In the genomic region with DNA sequence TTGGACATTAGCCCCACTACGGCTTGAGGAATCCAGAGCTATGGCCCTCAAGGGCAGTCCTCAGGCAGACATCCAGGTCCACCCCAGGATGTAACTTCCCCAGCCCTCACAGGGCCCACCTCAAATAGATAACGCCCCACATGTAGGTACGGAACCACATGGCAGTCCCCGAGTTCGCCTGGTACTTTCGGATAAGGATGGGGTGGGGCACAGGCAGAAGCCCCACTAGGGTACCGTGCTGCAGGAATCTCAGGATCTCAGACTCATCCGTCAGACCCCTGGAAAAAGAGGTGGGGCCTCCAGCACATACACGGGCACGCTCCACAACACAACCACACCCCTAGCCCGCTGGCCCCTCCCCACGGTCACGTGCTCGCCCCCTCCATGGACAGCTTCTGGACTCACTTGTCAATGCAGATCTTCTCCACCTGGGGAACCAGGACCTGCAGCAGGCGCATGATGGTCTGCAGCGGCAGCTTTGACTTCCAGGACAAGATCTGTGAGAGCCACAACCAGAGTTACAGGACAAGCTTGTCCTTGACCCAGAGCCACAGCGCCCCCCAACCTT, we compare ENCODE assay signal across 24 mouse cellular contexts. TPM values are rescaled to one million over a fixed set of nuclear protein-coding genes. Genes with fewer than 3 reads are reported as not detected.
A peak's percentile ranks its signal among the peaks of the same experiment; 100 is the strongest.
DNase-seq lines count a peak whose midpoint lies in the region; ATAC-seq and TF ChIP-seq lines count a peak whose summit lies in the region.
"Had no signal": no experiment of that assay in that cellular context is flagged by ENCODE, and none has a peak within 500 bp of the region (broad histone marks: within the 10 kb centered on the region; RNA-seq: fewer than 3 reads in every experiment).

No protein-coding gene starts in this region.

- DNase-seq in embryonic facial prominence, embryonic 10.5 days (ENCODE audit: low spot score), result no peak
- no peak for DNase-seq in liver, postnatal 0 days
- no peak for DNase-seq in hindbrain, embryonic 10.5 days (ENCODE audit: low spot score)
- no peak for DNase-seq in yolk sac, embryonic 10.5 days (ENCODE audit: low spot score)
- no peak for DNase-seq in cerebellum, postnatal 36 days
- DNase-seq: adrenal gland, adult 2 months; cerebellum, adult 9-11 months; gastrocnemius, postnatal 25 days; heart, adult 2 months; kidney, postnatal 10 days; right cerebral cortex, postnatal 25 days; thymus, postnatal 14 days had no signal

- ATAC-seq in embryonic facial prominence, embryonic 13.5 days (ENCODE audit: insufficient number of reproducible peaks, insufficient read depth, low FRiP score, low TSS enrichment, low read depth), result 0 out of 2 replicates have a peak, but pooled peaks have one; percentile 17
- ATAC-seq in liver, embryonic 12.5 days, result peak; percentile 45
- no peak for ATAC-seq in liver, postnatal 0 days
- ATAC-seq in intestine, embryonic 15.5 days, result peak; percentile 37; the same call in 1 of the 2 replicates
- ATAC-seq: forebrain, embryonic 15.5 days; midbrain, embryonic 16.5 days had no signal

- 60% methylated on average over 17 of the region's 17 CpGs for WGBS in embryonic facial prominence, embryonic 13.5 days
- WGBS in embryonic facial prominence, embryonic 10.5 days, result 59% methylated on average over 17 of the region's 17 CpGs
- 28% methylated on average over 17 of the region's 17 CpGs for WGBS in liver, embryonic 12.5 days (ENCODE audit: insufficient replicate concordance)
- WGBS in liver, postnatal 0 days (ENCODE audit: insufficient replicate concordance), result 55% methylated on average over 17 of the region's 17 CpGs
- WGBS in intestine, embryonic 15.5 days, result 43% methylated on average over 17 of the region's 17 CpGs
- WGBS in hindbrain, embryonic 10.5 days, result 58% methylated on average over 17 of the region's 17 CpGs

- H3K36me3 ChIP-seq in embryonic facial prominence, embryonic 13.5 days, result no peaks in the 10 kb centered on the region
- H3K36me3 ChIP-seq in embryonic facial prominence, embryonic 10.5 days (replicated peaks), result 0 out of 2 replicates have a peak, but pooled peaks cover 7% of the 10 kb centered on the region
- no peaks in the 10 kb centered on the region for H3K36me3 ChIP-seq in liver, embryonic 12.5 days
- no peaks in the 10 kb centered on the region for H3K36me3 ChIP-seq in liver, postnatal 0 days (replicated peaks; ENCODE audit: insufficient read depth, low read length)
- no peaks in the 10 kb centered on the region for H3K36me3 ChIP-seq in intestine, embryonic 15.5 days
- peaks cover 17% of the 10 kb centered on the region for H3K36me3 ChIP-seq in hindbrain, embryonic 10.5 days

- peaks cover 39% of the 10 kb centered on the region for H3K27me3 ChIP-seq in embryonic facial prominence, embryonic 13.5 days
- H3K27me3 ChIP-seq in embryonic facial prominence, embryonic 10.5 days (replicated peaks; ENCODE audit: low read depth, poor library complexity, severe bottlenecking), result peaks cover 92% of the 10 kb centered on the region
- peaks cover 95% of the 10 kb centered on the region for H3K27me3 ChIP-seq in liver, embryonic 12.5 days (replicated peaks)
- H3K27me3 ChIP-seq in liver, postnatal 0 days (ENCODE audit: insufficient read depth, low read length), result 0 out of 2 replicates have a peak, but pooled peaks cover 6% of the 10 kb centered on the region
- peaks cover 7% of the 10 kb centered on the region for H3K27me3 ChIP-seq in intestine, embryonic 15.5 days (replicated peaks)
- peaks cover 82% of the 10 kb centered on the region for H3K27me3 ChIP-seq in hindbrain, embryonic 10.5 days (ENCODE audit: insufficient read depth, poor library complexity, severe bottlenecking)
- H3K27me3 ChIP-seq: forebrain, embryonic 15.5 days had no signal

- H3K4me3 ChIP-seq in embryonic facial prominence, embryonic 13.5 days, result no peak overlapping the region
- H3K4me3 ChIP-seq in embryonic facial prominence, embryonic 10.5 days, result no peak overlapping the region
- H3K4me3 ChIP-seq in liver, embryonic 12.5 days, result no peak overlapping the region
- H3K4me3 ChIP-seq in liver, postnatal 0 days (ENCODE audit: low read depth, low read length), result no peak overlapping the region
- H3K4me3 ChIP-seq in intestine, embryonic 15.5 days (replicated peaks), result 0 out of 2 replicates have a peak overlapping the region, but pooled peaks have one; percentile 2
- no peak overlapping the region for H3K4me3 ChIP-seq in hindbrain, embryonic 10.5 days
- H3K4me3 ChIP-seq: forebrain, embryonic 15.5 days; heart, adult 2 months; hindbrain, embryonic 12.5 days; megakaryocyte, embryonic 14.5 days had no signal

- no peaks in the 10 kb centered on the region for H3K9me3 ChIP-seq in embryonic facial prominence, embryonic 13.5 days
- H3K9me3 ChIP-seq in embryonic facial prominence, embryonic 10.5 days, result no peaks in the 10 kb centered on the region
- no peaks in the 10 kb centered on the region for H3K9me3 ChIP-seq in liver, embryonic 12.5 days (replicated peaks)
- no peaks in the 10 kb centered on the region for H3K9me3 ChIP-seq in liver, postnatal 0 days (ENCODE audit: low read length)
- H3K9me3 ChIP-seq in intestine, embryonic 15.5 days, result no peaks in the 10 kb centered on the region
- no peaks in the 10 kb centered on the region for H3K9me3 ChIP-seq in hindbrain, embryonic 10.5 days
- H3K9me3 ChIP-seq: forebrain, embryonic 15.5 days; hindbrain, embryonic 12.5 days had no signal

- H3K27ac ChIP-seq in embryonic facial prominence, embryonic 13.5 days, result no peak overlapping the region
- no peak overlapping the region for H3K27ac ChIP-seq in embryonic facial prominence, embryonic 10.5 days (replicated peaks)
- H3K27ac ChIP-seq in liver, embryonic 12.5 days, result no peak overlapping the region
- no peak overlapping the region for H3K27ac ChIP-seq in liver, postnatal 0 days (ENCODE audit: low read depth)
- no peak overlapping the region for H3K27ac ChIP-seq in intestine, embryonic 15.5 days
- no peak overlapping the region for H3K27ac ChIP-seq in hindbrain, embryonic 10.5 days
- H3K27ac ChIP-seq: forebrain, embryonic 15.5 days; heart, adult 2 months; hindbrain, embryonic 12.5 days; stomach, postnatal 0 days had no signal

- no peak overlapping the region for H3K4me2 ChIP-seq in embryonic facial prominence, embryonic 13.5 days
- 0 out of 2 replicates have a peak overlapping the region, but pooled peaks have one; percentile 20 for H3K4me2 ChIP-seq in liver, embryonic 12.5 days
- H3K4me2 ChIP-seq in liver, postnatal 0 days (ENCODE audit: low read depth, low read length), result no peak overlapping the region
- peak overlapping the region; percentile 30 for H3K4me2 ChIP-seq in intestine, embryonic 15.5 days (replicated peaks)
- H3K4me2 ChIP-seq: forebrain, embryonic 15.5 days; hindbrain, embryonic 12.5 days had no signal

- no peak overlapping the region for H3K9ac ChIP-seq in embryonic facial prominence, embryonic 13.5 days
- H3K9ac ChIP-seq in liver, embryonic 12.5 days, result no peak overlapping the region
- H3K9ac ChIP-seq in liver, postnatal 0 days (replicated peaks), result no peak overlapping the region
- no peak overlapping the region for H3K9ac ChIP-seq in intestine, embryonic 15.5 days
- H3K9ac ChIP-seq: forebrain, embryonic 15.5 days; hindbrain, embryonic 12.5 days had no signal

- no peak for TF ChIP-seq CTCF in liver, postnatal 0 days (IDR thresholded peaks at IDR 0.05; ENCODE audit: low read depth)

- TF ChIP-seq EP300 in liver, postnatal 0 days (IDR thresholded peaks at IDR 0.05; ENCODE audit: low read depth), result no peak

- H3K4me1 ChIP-seq in embryonic facial prominence, embryonic 13.5 days, result peaks cover 26% of the 10 kb centered on the region
- peaks cover 38% of the 10 kb centered on the region for H3K4me1 ChIP-seq in embryonic facial prominence, embryonic 10.5 days
- H3K4me1 ChIP-seq in liver, embryonic 12.5 days, result peaks cover 16% of the 10 kb centered on the region
- no peaks in the 10 kb centered on the region for H3K4me1 ChIP-seq in liver, postnatal 0 days (ENCODE audit: insufficient read depth)
- peaks cover 15% of the 10 kb centered on the region for H3K4me1 ChIP-seq in intestine, embryonic 15.5 days (replicated peaks)
- H3K4me1 ChIP-seq in hindbrain, embryonic 10.5 days (replicated peaks), result peaks cover 22% of the 10 kb centered on the region
- H3K4me1 ChIP-seq: forebrain, embryonic 15.5 days had no signal

RNA-seq across cellular contexts. Expression of gene Otop3, which starts 14.2 kb away (rescaled TPM):
- polyA plus RNA-seq in embryonic facial prominence, embryonic 13.5 days (2015; fragmentation: Nextera tagmentation; extraction: Ambion mirVana), result 0.14 TPM in 1 of 2 replicates, not detected in the other
- polyA plus RNA-seq in embryonic facial prominence, embryonic 10.5 days (2016; fragmentation: Nextera tagmentation; extraction: Ambion mirVana), result not detected in 2 replicates
- polyA plus RNA-seq in liver, embryonic 12.5 days (2016; fragmentation: Nextera tagmentation; extraction: Ambion mirVana), result not detected in 2 replicates
- not detected in 2 replicates for polyA plus RNA-seq in liver, postnatal 0 days (2015; fragmentation: Nextera tagmentation; extraction: Ambion mirVana)
- 0.77 and 1.2 TPM in 2 replicates for polyA plus RNA-seq in intestine, embryonic 15.5 days (2015; fragmentation: Nextera tagmentation; extraction: Ambion mirVana)
- polyA plus RNA-seq in hindbrain, embryonic 10.5 days (2016; fragmentation: Nextera tagmentation; extraction: Ambion mirVana), result 0.08 TPM in 1 of 2 replicates, not detected in the other
- polyA plus RNA-seq: heart, adult 2 months; heart, embryonic 16.5 days; limb, embryonic 11.5 days had no signal

RNA-seq across cellular contexts. Expression of gene Hid1, which starts 18.8 kb away (rescaled TPM):
- 4.0 and 6.2 TPM in 2 replicates for polyA plus RNA-seq in embryonic facial prominence, embryonic 13.5 days (2015; fragmentation: Nextera tagmentation; extraction: Ambion mirVana)
- 8.6 and 9.6 TPM in 2 replicates for polyA plus RNA-seq in embryonic facial prominence, embryonic 10.5 days (2016; fragmentation: Nextera tagmentation; extraction: Ambion mirVana)
- 1.8 TPM in 2 replicates for polyA plus RNA-seq in liver, embryonic 12.5 days (2016; fragmentation: Nextera tagmentation; extraction: Ambion mirVana)
- 1.1 and 1.2 TPM in 2 replicates for polyA plus RNA-seq in liver, postnatal 0 days (2015; fragmentation: Nextera tagmentation; extraction: Ambion mirVana)
- polyA plus RNA-seq in intestine, embryonic 15.5 days (2015; fragmentation: Nextera tagmentation; extraction: Ambion mirVana), result 17.1 and 22.7 TPM in 2 replicates
- 11.3 and 14.8 TPM in 2 replicates for polyA plus RNA-seq in hindbrain, embryonic 10.5 days (2016; fragmentation: Nextera tagmentation; extraction: Ambion mirVana)

RNA-seq across cellular contexts. Expression of gene Ush1g, which starts 26.9 kb away (rescaled TPM):
- polyA plus RNA-seq in embryonic facial prominence, embryonic 13.5 days (2015; fragmentation: Nextera tagmentation; extraction: Ambion mirVana), result not detected in 2 replicates
- 0.04 TPM in 2 replicates for polyA plus RNA-seq in embryonic facial prominence, embryonic 10.5 days (2016; fragmentation: Nextera tagmentation; extraction: Ambion mirVana)
- polyA plus RNA-seq in liver, embryonic 12.5 days (2016; fragmentation: Nextera tagmentation; extraction: Ambion mirVana), result 0.25 and 0.32 TPM in 2 replicates
- 0.29 and 0.46 TPM in 2 replicates for polyA plus RNA-seq in liver, postnatal 0 days (2015; fragmentation: Nextera tagmentation; extraction: Ambion mirVana)
- 0.08 TPM in 1 of 2 replicates, not detected in the other for polyA plus RNA-seq in intestine, embryonic 15.5 days (2015; fragmentation: Nextera tagmentation; extraction: Ambion mirVana)
- 0.10 TPM in 1 of 2 replicates, not detected in the other for polyA plus RNA-seq in hindbrain, embryonic 10.5 days (2016; fragmentation: Nextera tagmentation; extraction: Ambion mirVana)
- polyA plus RNA-seq: embryonic facial prominence, embryonic 14.5 days; hindbrain, embryonic 12.5 days; limb, embryonic 11.5 days had no signal

RNA-seq across cellular contexts. Expression of gene Cdr2l, which starts 33.0 kb away (rescaled TPM):
- 12.3 and 14.1 TPM in 2 replicates for polyA plus RNA-seq in embryonic facial prominence, embryonic 13.5 days (2015; fragmentation: Nextera tagmentation; extraction: Ambion mirVana)
- polyA plus RNA-seq in embryonic facial prominence, embryonic 10.5 days (2016; fragmentation: Nextera tagmentation; extraction: Ambion mirVana), result 15.6 and 16.4 TPM in 2 replicates
- polyA plus RNA-seq in liver, embryonic 12.5 days (2016; fragmentation: Nextera tagmentation; extraction: Ambion mirVana), result 4.2 TPM in 2 replicates
- 1.3 and 1.5 TPM in 2 replicates for polyA plus RNA-seq in liver, postnatal 0 days (2015; fragmentation: Nextera tagmentation; extraction: Ambion mirVana)
- 7.5 and 8.0 TPM in 2 replicates for polyA plus RNA-seq in intestine, embryonic 15.5 days (2015; fragmentation: Nextera tagmentation; extraction: Ambion mirVana)
- 16.1 and 21.4 TPM in 2 replicates for polyA plus RNA-seq in hindbrain, embryonic 10.5 days (2016; fragmentation: Nextera tagmentation; extraction: Ambion mirVana)

RNA-seq across cellular contexts. Expression of gene Otop2, which starts 41.8 kb away (rescaled TPM):
- 0.20 TPM in 1 of 2 replicates, not detected in the other for polyA plus RNA-seq in embryonic facial prominence, embryonic 13.5 days (2015; fragmentation: Nextera tagmentation; extraction: Ambion mirVana)
- not detected in 2 replicates for polyA plus RNA-seq in embryonic facial prominence, embryonic 10.5 days (2016; fragmentation: Nextera tagmentation; extraction: Ambion mirVana)
- polyA plus RNA-seq in liver, embryonic 12.5 days (2016; fragmentation: Nextera tagmentation; extraction: Ambion mirVana), result not detected in 2 replicates
- polyA plus RNA-seq in liver, postnatal 0 days (2015; fragmentation: Nextera tagmentation; extraction: Ambion mirVana), result not detected in 2 replicates
- polyA plus RNA-seq in intestine, embryonic 15.5 days (2015; fragmentation: Nextera tagmentation; extraction: Ambion mirVana), result not detected in 2 replicates
- not detected in 2 replicates for polyA plus RNA-seq in hindbrain, embryonic 10.5 days (2016; fragmentation: Nextera tagmentation; extraction: Ambion mirVana)
- polyA plus RNA-seq: adrenal gland, adult 2 months; embryonic facial prominence, embryonic 14.5 days; forebrain, embryonic 15.5 days; heart, adult 2 months; heart, embryonic 16.5 days; hindbrain, embryonic 12.5 days; limb, embryonic 11.5 days; liver, embryonic 16.5 days had no signal

Comparison
In these comparisons a context has a peak if more than half of its experiments do, and no peak if none do; other contexts are left out.
1. H3K4me2 ChIP-seq: peak in liver, embryonic 12.5 days (single experiment) and intestine, embryonic 15.5 days (single experiment); none in embryonic facial prominence, embryonic 13.5 days (single experiment) and liver, postnatal 0 days (single experiment).